Mouse (Mus musculus) C2C12 (cell line): ENCODE results near the gene Ttc39d.

Experiments used
- CEBPB ChIP-seq: IDR thresholded peaks from one replicate; pipeline ENCODE4 v1.6.1; 2011; ENCODE audit warnings: low read depth, mild to moderate bottlenecking, control low read depth, moderate library complexity
- CTCF ChIP-seq: IDR thresholded peaks from one replicate; pipeline ENCODE4 v1.5.1; 2011; ENCODE audit not compliant: control insufficient read depth, insufficient read depth, insufficient read length
- FOSL1 ChIP-seq: IDR thresholded peaks from one replicate; pipeline ENCODE4 v1.8.0; 2011; ENCODE audit warnings: mild to moderate bottlenecking, low read length; ENCODE audit not compliant: poor library complexity, insufficient read depth, severe bottlenecking
- MYOG ChIP-seq: IDR thresholded peaks from one replicate; pipeline ENCODE4 v1.6.1; 2011; ENCODE audit not compliant: control insufficient read depth, insufficient read length; ENCODE audit errors: extremely low read depth
- USF1 ChIP-seq: IDR thresholded peaks from one replicate; pipeline ENCODE4 v1.6.1; 2011; ENCODE audit warnings: low read depth, mild to moderate bottlenecking, control low read depth, moderate library complexity

DNA sequence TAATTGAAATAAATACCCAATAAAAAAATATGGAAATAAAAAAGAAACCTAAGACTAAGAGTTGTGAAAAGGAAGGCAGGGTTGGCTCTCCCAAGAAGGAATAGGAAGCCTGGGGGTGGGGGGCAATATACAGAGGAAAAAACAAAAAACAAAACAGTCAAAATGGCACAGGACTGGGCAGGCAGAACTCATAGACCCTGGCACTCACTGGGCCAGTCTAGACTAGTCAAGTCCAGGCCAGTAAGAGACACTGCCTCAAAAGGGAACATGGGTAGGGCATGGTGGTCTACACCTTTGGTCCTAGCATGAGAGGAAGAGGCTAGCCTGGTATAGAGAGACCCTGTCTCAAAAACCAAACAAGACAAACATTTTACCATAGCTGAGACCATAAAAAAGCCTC, 26.8 kb upstream of the Ttc39d start:
- TF ChIP-seq CTCF = no peak
- no peak for TF ChIP-seq MYOG
- no peak for TF ChIP-seq USF1
- no peak for TF ChIP-seq FOSL1
- TF ChIP-seq CEBPB = no peak
